ENCODE assay signal across 27 mouse cellular contexts in the genomic region with DNA sequence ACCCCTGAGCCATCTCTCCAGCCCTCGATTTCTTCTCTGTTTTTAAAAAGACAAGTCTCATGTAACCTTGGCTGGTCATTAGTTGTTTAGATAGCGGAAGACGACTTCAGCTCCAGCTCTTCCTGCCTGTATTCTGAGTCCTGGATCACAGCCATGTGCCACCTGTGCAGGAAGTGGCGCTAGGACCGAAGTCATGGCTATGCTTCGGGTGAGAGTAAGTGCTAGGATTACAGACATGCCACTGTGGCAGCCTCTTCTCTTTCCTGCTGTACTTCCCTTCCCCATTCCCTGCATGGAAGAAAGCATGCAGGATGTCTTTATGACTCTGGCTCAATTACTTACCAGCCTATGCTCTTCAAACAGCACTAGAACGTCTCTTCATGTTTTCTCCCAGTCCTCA. TPM values are rescaled to one million over a fixed set of nuclear protein-coding genes. Genes with fewer than 3 reads are reported as not detected.
DNase-seq lines count a peak whose midpoint lies in the region; ATAC-seq and TF ChIP-seq lines count a peak whose summit lies in the region.
"Had no signal": no experiment of that assay in that cellular context is flagged by ENCODE, and none has a peak within 500 bp of the region (broad histone marks: within the 10 kb centered on the region; RNA-seq: fewer than 3 reads in every experiment).

No protein-coding gene starts in this region.

- intact Hi-C loops in gastrocnemius, adult 2 months (cut with DNase I), result no loop called here

- TF ChIP-seq POLR2A in lung, adult 2 months (IDR thresholded peaks at IDR 0.05; ENCODE audit: borderline replicate concordance, extremely low read depth, low read depth, low read length), result no peak

- no peak for TF ChIP-seq CTCF in gastrocnemius, adult 2 months (IDR thresholded peaks at IDR 0.05)
- TF ChIP-seq CTCF in lung, postnatal 0 days (IDR thresholded peaks at IDR 0.05), result no peak
- TF ChIP-seq CTCF in lung, adult 2 months (IDR thresholded peaks at IDR 0.05; ENCODE audit: insufficient read depth, low read length), result no peak

- DNase-seq in cerebellum, postnatal 10 days, result peak; percentile 36 to 54
- no peak for DNase-seq in cerebellum, adult 9-10 months
- peak; percentile 61 for DNase-seq in gastrocnemius, adult 2 months
- no peak for DNase-seq in gastrocnemius, adult 8-10 months (ENCODE audit: low spot score in 2 of 2)
- DNase-seq in kidney, postnatal 25 days, result peak; percentile 36 to 55
- DNase-seq in kidney, adult 8-10 months, result no peak
- DNase-seq in lung, postnatal 0 days (ENCODE audit: low spot score), result no peak
- DNase-seq in lung, adult 2 months, result no peak
- DNase-seq: adrenal gland, postnatal 25 days; B cell, adult 2 months; heart, postnatal 36 days; layer of hippocampus, adult 9-11 months; liver, embryonic 13.5 days; lung, adult 18-20 months; right cerebral cortex, postnatal 25 days had no signal

- no peaks in the 10 kb centered on the region for H3K9me3 ChIP-seq in lung, postnatal 0 days (ENCODE audit: low read length)
- H3K9me3 ChIP-seq: forebrain, embryonic 13.5 days; heart, embryonic 15.5 days; hindbrain, embryonic 12.5 days; intestine, embryonic 15.5 days; limb, embryonic 10.5 days; limb, embryonic 15.5 days; liver, embryonic 13.5 days; midbrain, embryonic 10.5 days; midbrain, embryonic 15.5 days; neural tube, embryonic 15.5 days; stomach, embryonic 15.5 days had no signal

- 0 out of 2 replicates have a peak, but pooled peaks have one; percentile 23 for ATAC-seq in lung, postnatal 0 days
- ATAC-seq: forebrain, embryonic 13.5 days; hindbrain, postnatal 0 days; intestine, embryonic 15.5 days; midbrain, embryonic 15.5 days had no signal

- no peak overlapping the region for H3K9ac ChIP-seq in lung, postnatal 0 days (replicated peaks; ENCODE audit: low read depth)
- H3K9ac ChIP-seq: forebrain, embryonic 13.5 days; heart, embryonic 15.5 days; hindbrain, embryonic 12.5 days; intestine, embryonic 15.5 days; limb, embryonic 15.5 days; liver, embryonic 13.5 days; midbrain, embryonic 15.5 days; neural tube, embryonic 15.5 days; stomach, embryonic 15.5 days had no signal

- TF ChIP-seq EP300 in lung, postnatal 0 days (IDR thresholded peaks at IDR 0.05), result no peak

- H3K27ac ChIP-seq in gastrocnemius, adult 2 months, result peak overlapping the region; percentile 63
- no peak overlapping the region for H3K27ac ChIP-seq in lung, postnatal 0 days (ENCODE audit: low read length)
- H3K27ac ChIP-seq: forebrain, embryonic 13.5 days; heart, embryonic 15.5 days; hindbrain, embryonic 12.5 days; hindbrain, postnatal 0 days; intestine, embryonic 15.5 days; limb, embryonic 10.5 days; limb, embryonic 15.5 days; liver, embryonic 13.5 days; midbrain, embryonic 10.5 days; midbrain, embryonic 15.5 days; neural tube, embryonic 15.5 days; stomach, embryonic 15.5 days had no signal

- WGBS in lung, postnatal 0 days, result 57% methylated on average over 7 of the region's 7 CpGs
- 42% methylated on average over 7 of the region's 7 CpGs for WGBS in lung, adult 2 months

- peaks cover 19% of the 10 kb centered on the region for H3K36me3 ChIP-seq in lung, postnatal 0 days (ENCODE audit: insufficient read depth, low read length)

- no peak overlapping the region for H3K4me2 ChIP-seq in lung, postnatal 0 days (replicated peaks; ENCODE audit: low read depth, low read length)
- H3K4me2 ChIP-seq: forebrain, embryonic 13.5 days; heart, embryonic 15.5 days; hindbrain, embryonic 12.5 days; intestine, embryonic 15.5 days; limb, embryonic 15.5 days; liver, embryonic 13.5 days; midbrain, embryonic 15.5 days; neural tube, embryonic 15.5 days; stomach, embryonic 15.5 days had no signal

- no peak overlapping the region for H3K4me3 ChIP-seq in gastrocnemius, adult 2 months
- H3K4me3 ChIP-seq in lung, postnatal 0 days (ENCODE audit: low read depth, low read length), result no peak overlapping the region
- no peak overlapping the region for H3K4me3 ChIP-seq in lung, adult 2 months (replicated peaks; ENCODE audit: extremely low read depth, low read depth, low read length)
- H3K4me3 ChIP-seq: forebrain, embryonic 13.5 days; heart, embryonic 15.5 days; hindbrain, embryonic 12.5 days; intestine, embryonic 15.5 days; limb, embryonic 10.5 days; limb, embryonic 15.5 days; liver, embryonic 13.5 days; midbrain, embryonic 10.5 days; midbrain, embryonic 15.5 days; neural tube, embryonic 15.5 days; stomach, embryonic 15.5 days had no signal

- H3K4me1 ChIP-seq in lung, postnatal 0 days (ENCODE audit: insufficient read depth, low read depth, low read length), result no peaks in the 10 kb centered on the region
- H3K4me1 ChIP-seq in lung, adult 2 months (ENCODE audit: control insufficient read depth, insufficient read depth, low read length), result no peaks in the 10 kb centered on the region
- H3K4me1 ChIP-seq: forebrain, embryonic 13.5 days; hindbrain, embryonic 12.5 days; intestine, embryonic 15.5 days; limb, embryonic 10.5 days; limb, embryonic 15.5 days; liver, embryonic 13.5 days; midbrain, embryonic 10.5 days; midbrain, embryonic 15.5 days; neural tube, embryonic 15.5 days; stomach, embryonic 15.5 days had no signal

- no peaks in the 10 kb centered on the region for H3K27me3 ChIP-seq in lung, postnatal 0 days (replicated peaks; ENCODE audit: insufficient read depth, low read length)
- H3K27me3 ChIP-seq: forebrain, embryonic 13.5 days; heart, embryonic 15.5 days; hindbrain, embryonic 12.5 days; intestine, embryonic 15.5 days; limb, embryonic 15.5 days; liver, embryonic 13.5 days; midbrain, embryonic 15.5 days; neural tube, embryonic 15.5 days; stomach, embryonic 15.5 days had no signal

RNA-seq across cellular contexts. Expression of a gene that starts 27.5 kb away (rescaled TPM):
- 10 to 100 TPM; 19.5 to 35.2 TPM for total RNA-seq in gastrocnemius, adult 2 months (2021)
- 10 to 100 TPM; 15.6 to 23.8 (median 20.3) TPM for total RNA-seq in gastrocnemius, adult 8-10 months (2022)
- polyA plus RNA-seq in lung, postnatal 0 days (2015; fragmentation: Nextera tagmentation; extraction: Ambion mirVana), result 114 and 118 TPM in 2 replicates
- polyA plus RNA-seq in lung, adult 2 months (2012; rRNA removed), result 88.2 and 137 TPM in 2 replicates

RNA-seq across cellular contexts. Expression of a gene that starts 31.2 kb away (rescaled TPM):
- 100 to 1,000 TPM; 158 to 193 TPM for total RNA-seq in gastrocnemius, adult 2 months (2021)
- 100 to 1,000 TPM; 197 to 219 (median 208) TPM for total RNA-seq in gastrocnemius, adult 8-10 months (2022)
- 93.7 and 96.6 TPM in 2 replicates for polyA plus RNA-seq in lung, postnatal 0 days (2015; fragmentation: Nextera tagmentation; extraction: Ambion mirVana)
- polyA plus RNA-seq in lung, adult 2 months (2012; rRNA removed), result 58.0 and 74.9 TPM in 2 replicates

RNA-seq across cellular contexts. Expression of a gene that starts 40.6 kb away (rescaled TPM):
- 1,000 to 10,000 TPM; 2,819 to 3,581 TPM for total RNA-seq in gastrocnemius, adult 2 months (2021)
- total RNA-seq in gastrocnemius, adult 8-10 months (2022), result 1,000 to 10,000 TPM; 2,216 to 3,193 (median 3,049) TPM
- polyA plus RNA-seq in lung, postnatal 0 days (2015; fragmentation: Nextera tagmentation; extraction: Ambion mirVana), result 2.5 TPM in 2 replicates
- polyA plus RNA-seq in lung, adult 2 months (2012; rRNA removed), result 3.2 and 49.0 TPM in 2 replicates
- total RNA-seq: adrenal gland, postnatal 25 days; megakaryocyte progenitor cell, adult 5-6 weeks had no signal

RNA-seq across cellular contexts. Expression of a gene that starts 52.5 kb away (rescaled TPM):
- 10 to 100 TPM; 62.9 to 80.8 TPM for total RNA-seq in gastrocnemius, adult 2 months (2021)
- 10 to 100 TPM; 74.5 to 83.0 (median 76.6) TPM for total RNA-seq in gastrocnemius, adult 8-10 months (2022)
- 74.5 and 74.9 TPM in 2 replicates for polyA plus RNA-seq in lung, postnatal 0 days (2015; fragmentation: Nextera tagmentation; extraction: Ambion mirVana)
- polyA plus RNA-seq in lung, adult 2 months (2012; rRNA removed), result 47.4 and 63.0 TPM in 2 replicates

Comparison
In these comparisons a context has a peak if more than half of its experiments do, and no peak if none do; other contexts are left out.
1. DNase-seq: peak in cerebellum, postnatal 10 days (2 of 2), gastrocnemius, adult 2 months (single experiment) and kidney, postnatal 25 days (2 of 2); none in cerebellum, adult 9-10 months (single experiment), gastrocnemius, adult 8-10 months (0 of 2), kidney, adult 8-10 months (0 of 2), lung, postnatal 0 days (single experiment) and lung, adult 2 months (single experiment).